Mouse (Mus musculus) liver, postnatal 0 days (tissue): Measurements from ENCODE around the gene Ankrd44. TPM values are rescaled to one million over a fixed set of nuclear protein-coding genes. Genes with fewer than 3 reads are reported as not detected.

ENCODE experiments used
- ATAC-seq: fragments of 200-750 bp; cut with Nextera tagmentation; 2 replicates; pipeline ENCODE4 v1.8.0; 2017; ENCODE audit warnings: mild to moderate bottlenecking, moderate library complexity
- DNase-seq: peaks from one replicate; pipeline ENCODE4 v3.0.0-alpha.2; 2016
- H3K27ac ChIP-seq: fragments of 300-500 bp; sonication (generic); 2 replicates; pipeline ENCODE4 v1.5.1; 2014; ENCODE audit warnings: antibody characterized with exemption, moderate library complexity, mild to moderate bottlenecking, low read depth
- H3K27me3 ChIP-seq: fragments of 300-500 bp; sonication (generic); 2 replicates; pipeline ENCODE4 v1.6.1; 2014; ENCODE audit warnings: low read length, control low read depth, mixed read lengths; ENCODE audit not compliant: insufficient read depth
- H3K36me3 ChIP-seq: fragments of 300-500 bp; sonication (generic); replicated peaks from 2 replicates; pipeline ENCODE4 v1.6.1; 2014; ENCODE audit warnings: mild to moderate bottlenecking, control low read depth, low read length, moderate library complexity, mixed read lengths; ENCODE audit not compliant: insufficient read depth
- H3K4me1 ChIP-seq: fragments of 300-500 bp; sonication (generic); 2 replicates; pipeline ENCODE4 v1.6.1; 2014; ENCODE audit warnings: antibody characterized with exemption, mild to moderate bottlenecking, control low read depth; ENCODE audit not compliant: insufficient read depth
- H3K4me2 ChIP-seq: fragments of 300-500 bp; sonication (generic); 2 replicates; pipeline ENCODE4 v1.6.1; 2014; ENCODE audit warnings: low read depth, mild to moderate bottlenecking, low read length, moderate library complexity, mixed read lengths
- H3K4me3 ChIP-seq: fragments of 300-500 bp; sonication (generic); 2 replicates; pipeline ENCODE4 v1.5.1; 2014; ENCODE audit warnings: low read depth, low read length
- H3K9ac ChIP-seq: fragments of 300-500 bp; sonication (generic); replicated peaks from 2 replicates; pipeline ENCODE4 v1.6.1; 2014; ENCODE audit warnings: mild to moderate bottlenecking, moderate library complexity
- H3K9me3 ChIP-seq: fragments of 300-500 bp; sonication (generic); 2 replicates; pipeline ENCODE4 v1.6.1; 2016; ENCODE audit warnings: mild to moderate bottlenecking, control low read depth, low read length, mixed read lengths
- CTCF ChIP-seq: sonication (generic); IDR thresholded peaks from 2 replicates; pipeline ENCODE4 v1.5.1; 2016; ENCODE audit warnings: antibody characterized with exemption, low read depth
- EP300 ChIP-seq: IDR thresholded peaks from 2 replicates; pipeline ENCODE4 v1.6.1; 2016; ENCODE audit warnings: antibody characterized with exemption, low read depth, mild to moderate bottlenecking
- WGBS: fragments of 180-500 bp; shearing (Covaris S2); extraction: QIAGEN DNeasy Blood & Tissue Kit; methylation state at CpG from one replicate; pipeline ENCODE4 v1.1.7; 2014; ENCODE audit not compliant: insufficient replicate concordance; 5-methylcytosine and 5-hydroxymethylcytosine counted together
- polyA plus RNA-seq: library from polyadenylated mRNA; unstranded; fragments of >200 nt; fragmentation: Nextera tagmentation; extraction: Ambion mirVana; gene quantifications from 2 replicates; pipeline ENCODE4 v1.2.1, GENCODE M21; 2015

Gene Ankrd44
- polyA plus RNA-seq, 1 experiment from 2014 or later: 4.7 TPM

DNA sequence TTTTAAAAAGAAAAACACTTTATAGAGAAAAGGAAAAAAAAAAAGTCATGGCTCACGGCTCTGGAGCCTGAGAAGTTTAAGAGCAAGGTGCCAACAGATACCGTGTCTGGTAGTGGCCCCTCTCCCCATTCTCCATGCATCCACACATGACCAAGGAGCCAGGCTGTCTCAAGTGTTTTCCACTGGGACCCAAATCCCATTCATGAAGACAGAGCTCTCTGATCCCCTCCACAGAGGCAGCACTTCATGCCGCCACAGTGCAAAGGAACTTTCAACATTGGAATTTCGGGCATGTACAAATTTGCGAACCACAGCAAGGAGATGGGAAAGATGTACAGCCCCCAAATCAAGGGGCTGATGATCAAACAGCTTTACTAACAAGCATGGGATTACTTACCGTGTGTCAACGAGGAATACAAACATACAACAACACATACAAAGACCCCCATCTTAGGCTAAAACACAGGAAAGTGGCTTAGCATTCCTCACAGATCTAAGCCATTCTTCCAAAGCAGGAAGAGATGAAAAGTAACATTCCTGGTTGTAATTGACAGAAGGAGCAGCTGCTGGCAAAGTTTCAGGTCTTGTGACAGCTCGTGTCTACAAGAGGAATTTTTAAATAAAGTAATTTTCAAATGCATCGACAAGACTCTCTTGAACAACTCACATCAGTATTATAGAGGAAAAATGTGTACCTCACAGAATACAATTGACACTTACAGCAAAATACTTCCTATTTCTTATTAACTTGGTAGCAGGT is 53.1 kb downstream of the Ankrd44 start:
- Histone ChIP-seq H3K4me2 (no peak overlapping the region), H3K27ac (no peak overlapping the region), H3K36me3 (no peaks in the 10 kb centered on the region), H3K9me3 (no peaks in the 10 kb centered on the region), H3K9ac (no peak overlapping the region), H3K4me1 (peaks cover 19% of the 10 kb centered on the region), H3K4me3 (no peak overlapping the region), H3K27me3 (no peaks in the 10 kb centered on the region)
- ATAC-seq (no peak), DNase-seq (no peak)
- WGBS: 79% methylated on average over 9 of the region's 9 CpGs
- TF ChIP-seq CTCF: no peak
- TF ChIP-seq EP300: no peak

GRCm38 (mm10) chr1:54871321-54871720 is 54.9 kb downstream of the Ankrd44 start:
- Histone ChIP-seq H3K36me3 (no peaks in the 10 kb centered on the region), H3K9ac (no peak overlapping the region), H3K9me3 (no peaks in the 10 kb centered on the region), H3K4me3 (no peak overlapping the region), H3K4me1 (peaks cover 32% of the 10 kb centered on the region), H3K27ac (no peak overlapping the region), H3K4me2 (no peak overlapping the region), H3K27me3 (no peaks in the 10 kb centered on the region)
- TF ChIP-seq EP300 (no peak), CTCF (no peak)
- WGBS: 35% methylated on average over 1 of the region's 1 CpGs
- ATAC-seq: no peak
- DNase-seq: no peak

DNA sequence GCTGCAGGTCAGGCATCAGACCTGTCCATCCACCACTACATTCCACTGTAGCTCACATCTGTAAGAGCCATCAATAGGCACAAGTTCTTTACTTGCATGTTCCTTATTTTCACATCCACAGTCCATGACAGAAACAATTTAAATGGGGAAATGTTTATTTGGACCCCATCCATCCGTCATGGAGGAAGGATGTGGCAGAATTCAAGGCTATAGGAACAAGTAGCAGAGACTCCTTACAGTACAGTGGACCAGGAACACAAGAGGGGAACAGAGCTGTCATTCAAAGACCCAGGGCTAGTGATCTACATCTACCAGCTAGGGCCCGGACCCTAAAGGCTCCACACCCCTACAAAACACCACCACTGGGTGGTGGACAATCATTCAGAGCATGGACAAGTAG is 55.6 kb downstream of the Ankrd44 start:
- Histone ChIP-seq H3K4me3 (no peak overlapping the region), H3K4me2 (no peak overlapping the region), H3K9me3 (no peaks in the 10 kb centered on the region), H3K27me3 (no peaks in the 10 kb centered on the region), H3K27ac (no peak overlapping the region), H3K4me1 (peaks cover 32% of the 10 kb centered on the region), H3K9ac (no peak overlapping the region), H3K36me3 (no peaks in the 10 kb centered on the region)
- WGBS: 52% methylated on average over 2 of the region's 2 CpGs
- DNase-seq (no peak), ATAC-seq (no peak)
- TF ChIP-seq EP300 (no peak), CTCF (no peak)

GRCm38 (mm10) chr1:54867226-54867625 is 59.0 kb downstream of the Ankrd44 start:
- DNase-seq (no peak), ATAC-seq (no peak)
- Histone ChIP-seq H3K4me2 (no peak overlapping the region), H3K9ac (no peak overlapping the region), H3K27ac (no peak overlapping the region), H3K9me3 (no peaks in the 10 kb centered on the region), H3K36me3 (no peaks in the 10 kb centered on the region), H3K4me1 (peaks cover 31% of the 10 kb centered on the region), H3K27me3 (no peaks in the 10 kb centered on the region), H3K4me3 (no peak overlapping the region)
- WGBS: 43% methylated on average over 4 of the region's 4 CpGs
- TF ChIP-seq EP300 (no peak), CTCF (no peak)

DNA sequence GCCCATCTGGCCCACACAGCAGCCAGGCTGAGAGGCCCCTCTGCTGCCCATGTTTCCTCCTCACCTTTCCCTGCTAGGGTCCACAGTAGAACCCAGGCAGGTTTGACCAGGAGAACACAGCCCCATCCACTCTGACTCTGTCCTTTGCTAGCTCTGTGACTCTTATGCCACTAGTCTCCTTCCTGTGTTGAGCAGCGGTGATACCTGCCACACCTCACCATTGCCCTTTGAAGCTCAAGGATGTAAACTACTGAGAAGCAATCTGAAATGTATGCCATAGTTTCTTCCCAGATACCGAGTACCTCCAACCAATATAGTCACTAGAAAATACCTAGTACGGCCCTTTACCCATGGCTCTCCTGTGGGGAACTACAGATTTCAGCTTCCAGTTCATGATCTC is 60.1 kb downstream of the Ankrd44 start:
- Histone ChIP-seq H3K36me3 (no peaks in the 10 kb centered on the region), H3K9me3 (no peaks in the 10 kb centered on the region), H3K4me3 (no peak overlapping the region), H3K27me3 (no peaks in the 10 kb centered on the region), H3K4me2 (no peak overlapping the region), H3K27ac (no peak overlapping the region), H3K4me1 (peaks cover 24% of the 10 kb centered on the region), H3K9ac (no peak overlapping the region)
- 80% methylated on average over 3 of the region's 3 CpGs for WGBS
- ATAC-seq: no peak
- no peak for DNase-seq
- no peak for TF ChIP-seq EP300
- no peak for TF ChIP-seq CTCF

- 44% methylated on average over 7 of the region's 7 CpGs for WGBS
- H3K4me1 ChIP-seq: peaks cover 24% of the 10 kb centered on the region
- H3K4me2 ChIP-seq: no peak overlapping the region
- ATAC-seq (no peak), DNase-seq (no peak)
- no peak overlapping the region for H3K4me3 ChIP-seq
- H3K9ac ChIP-seq: no peak overlapping the region
- H3K9me3 ChIP-seq: no peaks in the 10 kb centered on the region
- no peaks in the 10 kb centered on the region for H3K36me3 ChIP-seq
- H3K27ac ChIP-seq: no peak overlapping the region
- TF ChIP-seq CTCF (no peak), EP300 (no peak)
- H3K27me3 ChIP-seq: no peaks in the 10 kb centered on the region
Observed at GRCm38 (mm10) chr1:54864928-54865652, 61.1 kb downstream of the Ankrd44 start.
